Mouse (Mus musculus) right cerebral cortex, postnatal 25 days (tissue): Measurements from ENCODE around the gene Ccdc40.

ENCODE experiments used
- DNase-seq: peaks from one replicate; pipeline ENCODE4 v3.0.0; 2022

The Ccdc40 gene

DNA sequence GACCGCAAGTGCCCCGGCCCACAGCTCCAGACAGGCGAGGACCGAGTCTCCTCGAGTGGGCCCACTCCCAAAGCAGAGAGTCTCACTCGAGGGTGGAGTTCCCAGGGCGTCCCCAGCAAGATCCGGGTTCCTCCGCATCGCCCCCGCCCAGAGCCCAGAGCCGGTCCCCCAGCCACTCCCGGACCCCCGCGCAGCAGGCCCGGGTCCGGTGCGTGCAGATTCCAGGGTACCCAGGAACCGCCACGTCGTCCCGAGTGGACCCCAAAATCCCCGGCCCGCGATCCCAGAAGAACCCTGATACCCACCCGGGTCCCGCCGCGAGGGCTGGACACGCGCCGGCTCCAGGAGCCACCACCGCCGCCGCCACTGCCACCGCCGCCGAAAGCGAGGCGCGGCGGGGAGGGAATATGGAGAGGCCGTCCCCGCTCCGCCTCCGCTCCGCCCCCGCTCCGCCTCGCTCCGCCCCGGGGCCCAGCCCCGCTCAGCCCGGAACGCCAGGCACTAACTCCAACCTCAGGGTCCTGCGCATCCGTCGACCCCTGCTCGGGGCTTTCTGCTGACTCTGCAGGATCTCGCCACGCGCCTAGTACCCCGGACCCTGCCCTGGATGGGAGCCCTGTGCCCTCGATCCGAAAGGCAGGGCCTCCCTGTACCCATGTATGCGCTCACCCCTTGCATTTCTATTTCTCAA is at the start of gene Ccdc40, which contains the start of gene Tbc1d16:
Gene Ccdc40 (plus strand): TSS at position 482 of the 691 bp plus-strand sequence.
Gene Tbc1d16 (minus strand): TSS at position 409 of the 691 bp plus-strand sequence.
- DNase-seq, result peak; percentile 72

DNA sequence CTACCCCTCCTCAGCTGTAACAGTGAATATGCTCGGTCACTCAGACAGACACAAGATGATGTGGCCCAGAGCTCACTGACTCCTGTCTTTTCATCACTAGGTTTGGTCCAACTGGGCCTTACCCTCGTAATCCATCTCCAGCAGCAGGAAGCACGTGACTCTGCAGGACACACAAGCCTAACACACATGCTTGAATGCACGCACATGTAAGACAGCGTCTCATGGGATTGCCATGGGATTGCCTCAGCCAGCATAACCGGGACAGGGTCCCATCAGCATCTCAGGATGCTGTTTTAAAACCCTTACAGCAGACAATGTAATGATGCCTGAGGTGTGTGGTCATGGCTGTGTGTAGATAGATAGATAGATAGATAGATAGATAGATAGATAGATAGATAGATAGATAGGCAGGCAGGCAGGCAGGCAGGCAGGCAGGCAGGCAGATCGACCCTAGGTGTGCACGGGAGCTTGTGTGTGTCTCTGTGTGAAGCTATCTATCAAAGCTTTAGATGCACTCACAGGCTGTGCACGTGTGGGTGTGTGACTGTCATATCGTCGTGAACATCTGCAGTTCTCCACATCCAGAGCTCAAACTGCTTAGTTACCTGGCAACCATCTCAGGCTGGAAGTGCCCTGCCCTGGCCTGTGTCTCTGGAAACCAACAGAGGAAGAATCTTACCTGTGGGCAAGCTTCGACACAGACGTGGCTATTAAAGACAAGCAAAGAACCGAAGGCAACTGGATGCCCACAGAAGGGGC is 47.4 kb upstream of the Ccdc40 start:
- DNase-seq, result no peak

- DNase-seq, result no peak
These were observed 46.4 kb upstream of the Ccdc40 start for GRCm38 (mm10) chr11:119181861-119182395.

- no peak for DNase-seq
These were observed 44.6 kb upstream of the Ccdc40 start for GRCm38 (mm10) chr11:119183684-119184310.

DNA sequence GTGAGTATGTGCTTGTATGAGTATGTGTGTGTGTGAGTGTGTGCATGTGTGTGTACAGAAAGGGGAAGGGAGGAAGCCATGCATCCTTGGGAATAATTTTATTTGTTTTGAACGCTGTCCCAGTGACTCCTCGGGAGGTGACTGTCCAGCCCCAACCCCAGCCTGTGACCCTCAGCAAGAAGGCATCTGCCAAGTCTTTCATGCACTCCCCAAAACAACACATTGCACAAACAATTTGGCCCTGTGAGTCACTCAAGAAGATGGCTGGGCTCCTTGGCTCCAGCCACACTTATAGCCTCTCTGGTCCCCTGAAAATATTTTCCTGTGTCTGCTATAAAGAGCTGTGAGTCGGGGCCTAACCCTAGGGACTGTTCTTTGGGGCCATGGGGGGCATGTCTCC is 42.0 kb upstream of the Ccdc40 start:
- DNase-seq, result no peak

- peak; percentile 61 for DNase-seq
These were observed 41.2 kb upstream of the Ccdc40 start for GRCm38 (mm10) chr11:119186989-119187799.

GRCm38 (mm10) chr11:119187800-119188197 is 40.6 kb upstream of the Ccdc40 start:
- no peak for DNase-seq

DNA sequence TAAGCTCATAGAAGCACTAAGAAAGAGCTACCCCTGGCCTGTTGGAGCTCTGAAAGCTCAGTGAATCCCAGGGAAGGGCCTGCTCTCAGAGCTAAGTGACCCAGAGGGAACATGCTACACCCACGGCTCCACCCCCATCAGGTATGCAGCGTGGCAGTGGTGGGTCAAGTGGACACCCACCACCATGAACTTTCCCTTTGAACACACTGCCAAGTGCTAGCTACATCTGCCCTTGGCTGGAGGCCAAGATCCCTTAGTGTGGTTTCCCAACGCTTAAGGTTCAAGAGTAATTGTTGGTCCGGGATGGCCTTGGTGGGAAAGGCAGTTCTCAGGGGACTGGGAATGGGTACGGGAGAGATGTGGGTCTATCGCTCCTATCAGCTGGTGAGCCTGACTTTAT is 40.0 kb upstream of the Ccdc40 start:
- DNase-seq, result no peak

DNA sequence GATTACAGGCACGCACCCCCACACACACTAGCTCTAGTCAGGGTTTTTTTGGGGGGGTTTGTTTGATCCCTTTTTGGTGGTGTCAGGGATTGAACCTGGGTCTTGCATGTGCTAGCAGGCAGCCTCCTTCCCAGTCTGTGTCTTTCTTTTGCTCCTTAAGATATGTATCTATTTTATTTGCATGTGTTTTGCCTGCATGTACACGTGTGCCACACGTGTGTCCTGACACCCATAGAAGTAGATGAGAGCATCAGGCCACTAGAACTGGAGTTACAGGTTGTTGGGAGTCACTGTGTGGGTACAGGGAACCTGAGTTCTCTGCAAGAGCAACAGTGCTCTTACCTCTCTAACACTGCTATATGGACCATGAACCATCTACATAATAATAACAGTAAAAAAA is 39.1 kb upstream of the Ccdc40 start:
- DNase-seq, result no peak

GRCm38 (mm10) chr11:119190498-119190897 is 37.9 kb upstream of the Ccdc40 start:
- peak; percentile 60 for DNase-seq

GRCm38 (mm10) chr11:119191606-119192081 is 36.7 kb upstream of the Ccdc40 start:
- no peak for DNase-seq

GRCm38 (mm10) chr11:119192176-119192575 is 36.2 kb upstream of the Ccdc40 start:
- DNase-seq, result no peak

DNA sequence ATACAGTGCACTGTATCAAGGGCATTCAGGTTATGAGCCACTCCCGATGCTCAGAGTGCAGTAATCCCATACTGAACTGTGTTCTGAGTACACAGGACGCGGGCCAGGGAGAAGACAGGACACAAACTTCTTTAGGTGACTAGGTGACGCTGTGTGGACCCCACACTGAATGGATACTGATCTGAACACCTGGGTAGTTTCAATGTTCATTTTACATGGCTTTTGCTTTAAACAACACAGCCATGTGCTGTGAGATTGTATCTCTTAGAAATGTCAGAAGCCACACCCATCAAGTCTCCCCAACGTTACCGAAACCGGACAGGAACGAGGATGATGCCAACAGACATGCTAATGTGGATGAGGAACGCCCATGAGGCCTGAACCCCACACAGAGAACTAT is 35.8 kb upstream of the Ccdc40 start:
- DNase-seq, result no peak

DNA sequence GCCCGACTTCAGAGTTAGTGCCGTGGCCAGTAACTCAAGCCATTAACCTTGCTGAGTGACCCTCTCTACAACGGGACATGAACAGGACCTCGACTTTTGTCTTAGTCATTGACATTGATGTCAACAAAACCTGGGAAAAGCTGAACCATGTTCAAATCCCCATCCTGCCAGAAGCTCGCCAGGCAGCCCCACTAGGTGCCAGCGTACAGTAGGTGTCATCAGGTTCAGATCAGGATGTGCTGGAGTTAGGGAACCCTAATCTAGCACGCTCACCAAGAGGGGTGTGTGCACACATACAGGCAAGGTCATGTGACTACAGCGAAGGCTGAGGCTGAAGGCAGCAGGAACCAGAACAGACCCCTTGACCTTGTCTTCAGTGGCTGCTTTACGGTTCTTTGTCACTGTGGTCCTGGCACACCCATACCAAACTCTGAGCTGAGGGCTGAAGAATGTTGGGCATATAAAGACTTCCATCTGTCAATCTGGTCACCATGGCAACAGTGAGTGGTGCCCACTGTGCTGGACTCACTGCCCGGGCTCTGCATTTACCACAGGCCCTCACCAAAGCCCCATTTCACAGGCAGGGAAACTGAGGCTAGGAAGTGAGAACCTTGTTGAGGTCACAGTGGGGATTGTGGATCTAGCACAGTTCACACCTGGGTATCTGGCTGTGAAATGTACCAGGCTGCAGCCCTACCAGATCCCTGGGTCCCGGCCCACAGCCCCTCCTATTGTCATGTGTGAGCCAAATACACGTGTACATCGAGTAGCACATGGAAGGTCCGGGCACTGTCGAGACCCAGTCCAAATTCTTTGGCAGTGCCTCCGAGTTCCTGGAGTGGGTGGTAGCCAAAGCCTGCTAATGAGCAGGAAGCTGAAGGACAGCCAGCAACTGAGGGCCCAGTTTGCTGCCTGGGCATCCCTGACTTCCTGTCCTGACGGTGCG is 30.5 kb upstream of the Ccdc40 start:
- peak; percentile 40 for DNase-seq

- DNase-seq, result peak; percentile 79
These were observed 29.7 kb upstream of the Ccdc40 start for GRCm38 (mm10) chr11:119198564-119199232.

DNA sequence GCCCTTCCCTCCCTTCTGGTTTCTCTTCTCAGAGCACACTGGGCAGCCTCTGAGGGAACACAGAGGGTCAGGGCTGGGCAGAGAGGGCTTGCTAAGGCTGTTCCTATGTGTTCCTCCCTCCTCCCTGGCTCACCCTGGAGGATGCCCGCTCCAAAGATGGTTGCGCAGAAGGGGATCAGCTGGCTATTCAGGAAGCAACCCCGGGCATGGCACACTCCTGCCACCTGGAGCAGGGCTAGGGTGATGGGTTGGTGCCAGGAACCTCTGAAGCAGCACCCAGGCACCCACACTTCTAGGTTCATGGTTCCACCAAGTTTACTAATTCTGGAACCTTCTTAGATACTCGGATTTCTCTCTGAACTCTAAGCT is 29.2 kb upstream of the Ccdc40 start:
- no peak for DNase-seq

DNA sequence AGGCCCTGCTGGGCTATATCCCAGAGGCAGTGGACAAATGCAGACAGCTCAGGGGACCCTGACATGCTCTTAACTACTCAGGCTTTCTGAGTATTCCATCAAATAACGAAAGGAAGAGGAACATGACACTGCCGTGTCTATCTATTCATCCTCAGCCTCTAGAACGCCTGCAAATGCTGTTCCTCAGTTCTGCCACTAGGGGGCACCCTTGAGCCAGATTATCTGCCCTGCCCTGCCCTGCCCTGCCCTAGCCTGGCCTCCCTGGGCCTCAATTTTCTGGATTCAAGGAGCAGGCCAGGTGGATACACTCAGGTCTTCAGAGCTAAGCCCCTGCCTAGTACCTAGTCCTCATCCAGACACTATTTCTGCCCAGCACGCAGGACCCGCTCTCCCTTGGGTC is 24.9 kb upstream of the Ccdc40 start:
- no peak for DNase-seq

GRCm38 (mm10) chr11:119205738-119206137 is 22.6 kb upstream of the Ccdc40 start:
- DNase-seq, result no peak

DNA sequence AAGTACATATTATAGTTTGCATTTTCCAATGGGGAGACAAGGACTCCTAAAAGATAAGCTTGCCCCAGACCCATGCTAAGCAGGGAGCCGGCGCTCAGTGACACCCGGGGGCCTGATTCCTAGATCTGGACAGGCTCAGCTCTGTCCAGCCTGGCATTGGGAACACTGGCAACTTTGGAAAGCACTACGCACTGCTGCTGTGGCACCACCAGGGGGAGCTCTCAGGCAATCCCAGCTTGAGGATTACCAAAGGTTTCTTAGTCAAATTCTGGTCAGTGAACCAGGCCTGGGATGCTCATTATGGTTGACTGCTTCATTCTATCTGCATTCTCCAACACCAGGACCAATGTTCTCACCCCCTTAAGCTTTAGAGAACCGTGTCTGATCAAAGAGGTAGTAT is 21.8 kb upstream of the Ccdc40 start:
- DNase-seq, result no peak

DNA sequence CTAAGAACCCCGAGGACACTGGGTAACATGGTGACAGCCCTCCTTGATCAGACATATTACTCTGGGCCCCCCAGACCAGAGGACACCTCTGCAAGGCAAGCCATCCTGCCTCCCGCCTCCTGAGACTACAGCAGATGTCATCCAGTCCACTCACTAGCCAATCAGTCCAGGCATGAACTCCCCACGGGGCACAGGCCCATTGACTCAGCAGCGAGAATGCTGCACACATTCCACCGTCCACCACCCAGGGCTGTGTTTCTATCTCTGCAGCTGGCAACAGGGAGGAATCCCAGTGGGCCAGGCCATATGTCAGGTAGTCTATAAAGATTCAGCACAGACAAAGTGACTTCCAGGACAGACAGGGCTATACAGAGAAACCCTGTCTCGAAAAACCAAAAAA is 20.4 kb upstream of the Ccdc40 start:
- no peak for DNase-seq

DNA sequence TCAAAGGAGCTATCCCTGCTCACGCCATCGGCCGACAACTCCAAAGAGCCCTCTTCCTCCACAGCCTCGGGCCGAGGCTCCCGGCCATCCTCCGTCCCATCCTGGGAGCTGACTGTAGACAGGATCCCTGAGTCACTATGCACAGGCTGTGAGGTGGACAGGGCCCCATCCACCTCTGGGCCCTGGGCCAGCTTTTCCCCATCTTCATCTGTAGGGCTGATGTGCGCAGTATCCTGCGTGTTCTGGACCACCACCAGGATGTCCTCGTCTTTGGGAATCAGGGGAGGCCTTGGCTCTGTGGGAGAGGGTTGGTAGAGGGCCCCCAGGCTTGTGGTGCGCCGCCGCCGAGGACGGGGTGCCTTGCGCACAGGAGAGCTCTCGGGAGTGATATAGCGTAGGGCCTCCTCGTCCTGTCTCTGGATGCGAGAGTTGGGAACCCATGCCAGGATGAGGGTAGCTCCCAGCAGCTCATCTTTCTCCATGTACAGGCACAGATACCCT is 19.5 kb upstream of the Ccdc40 start:
- DNase-seq, result no peak
